Mouse (Mus musculus) limb, embryonic 14.5 days (tissue): Measurements from ENCODE around the gene Gpr119. TPM values are rescaled to one million over a fixed set of nuclear protein-coding genes. Genes with fewer than 3 reads are reported as not detected.

Source experiments
- ATAC-seq: fragments of 200-750 bp; cut with Nextera tagmentation; 2 replicates; pipeline ENCODE4 v1.8.0; 2017; ENCODE audit warnings: low read depth, moderate number of reproducible peaks, moderate TSS enrichment; ENCODE audit not compliant: low FRiP score
- DNase-seq: peaks from one replicate; pipeline ENCODE4 v3.0.0-alpha.2; 2015; ENCODE audit warnings: low spot score
- H3K27ac ChIP-seq: fragments of 300-500 bp; sonication (generic); replicated peaks from 2 replicates; pipeline ENCODE4 v1.5.1; 2014; ENCODE audit warnings: low read depth, mild to moderate bottlenecking, low read length, moderate library complexity, mixed read lengths
- H3K27me3 ChIP-seq: fragments of 300-500 bp; sonication (generic); 2 replicates; pipeline ENCODE4 v1.6.1; 2014; ENCODE audit warnings: low read length, mixed read lengths; ENCODE audit not compliant: control insufficient read depth, insufficient read depth
- H3K36me3 ChIP-seq: fragments of 300-500 bp; sonication (generic); 2 replicates; pipeline ENCODE4 v1.6.1; 2014; ENCODE audit warnings: mild to moderate bottlenecking, low read length, moderate library complexity, mixed read lengths; ENCODE audit not compliant: control insufficient read depth, insufficient read depth
- H3K4me1 ChIP-seq: fragments of 300-500 bp; sonication (generic); 2 replicates; pipeline ENCODE4 v1.6.1; 2014; ENCODE audit warnings: antibody characterized with exemption, low read length, mixed read lengths; ENCODE audit not compliant: control insufficient read depth, insufficient read depth
- H3K4me2 ChIP-seq: fragments of 300-500 bp; sonication (generic); replicated peaks from 2 replicates; pipeline ENCODE4 v1.6.1; 2014; ENCODE audit warnings: low read depth, mild to moderate bottlenecking, low read length, moderate library complexity; ENCODE audit not compliant: severe bottlenecking
- H3K4me3 ChIP-seq: fragments of 300-500 bp; sonication (generic); replicated peaks from 2 replicates; pipeline ENCODE4 v1.5.1; 2014; ENCODE audit warnings: low read length
- H3K9ac ChIP-seq: fragments of 300-500 bp; sonication (generic); 2 replicates; pipeline ENCODE4 v1.6.1; 2014; ENCODE audit warnings: mild to moderate bottlenecking, low read depth, low read length, moderate library complexity; ENCODE audit not compliant: severe bottlenecking
- H3K9me3 ChIP-seq: fragments of 300-500 bp; sonication (generic); 2 replicates; pipeline ENCODE4 v1.6.1; 2016; ENCODE audit warnings: low read length; ENCODE audit not compliant: control insufficient read depth
- POLR2A ChIP-seq: fragments of 200-500 bp; IDR thresholded peaks from 2 replicates; pipeline ENCODE4 v1.8.0; 2012; ENCODE audit warnings: inconsistent platforms, mild to moderate bottlenecking, moderate library complexity, borderline replicate concordance; ENCODE audit not compliant: insufficient read depth, insufficient read length; ENCODE audit errors: extremely low read depth
- WGBS: fragments of 180-500 bp; shearing (Covaris S2); extraction: QIAGEN DNeasy Blood & Tissue Kit; methylation state at CpG from one replicate; pipeline ENCODE4 v1.1.7; 2014; 5-methylcytosine and 5-hydroxymethylcytosine counted together
- microRNA-seq: library from miRNA; unstranded; fragments of <30 nt; microRNA quantifications from one replicate; pipeline ENCODE4, GENCODE M21; 2016
- polyA plus RNA-seq, 2 experiments: library from polyadenylated mRNA; depleted of rRNA in 1 of 2; stranded (reverse) in 1 of 2; unstranded in 1 of 2; fragments of >200 nt; fragmentation: Nextera tagmentation in 1 of 2; extraction: Ambion mirVana in 1 of 2; gene quantifications; 2 replicates each; pipeline versions ENCODE4 v1.2.1 to v1.2.3; 2012 to 2014

Gpr119 gene
- polyA plus RNA-seq, 2 experiments, result not detected

DNA sequence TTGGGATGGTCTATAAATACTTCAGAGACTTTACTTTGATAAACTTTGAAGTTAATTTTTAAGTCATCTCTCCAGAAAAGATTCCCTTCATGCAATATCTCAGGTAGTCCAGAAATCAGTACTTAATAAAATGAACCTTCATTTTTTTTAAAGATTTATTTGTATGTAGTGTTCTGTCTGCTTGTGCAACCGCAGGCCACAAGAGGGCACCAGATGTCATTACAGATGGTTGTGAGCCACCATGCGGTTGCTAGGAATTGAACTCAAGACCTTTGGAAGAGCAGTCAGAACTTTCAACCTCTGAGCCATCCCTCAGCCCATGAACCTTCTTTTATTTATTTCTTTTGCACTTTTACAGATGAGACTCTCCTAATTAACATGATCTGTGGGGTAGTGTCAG, 37.2 kb downstream of the Gpr119 start:
- TF ChIP-seq POLR2A, result no peak
- H3K27me3 ChIP-seq, result no peaks in the 10 kb centered on the region
- 60% methylated on average over 2 of the region's 2 CpGs for WGBS
- H3K4me2 ChIP-seq, result no peak overlapping the region
- H3K9ac ChIP-seq, result no peak overlapping the region
- H3K9me3 ChIP-seq, result no peaks in the 10 kb centered on the region
- no peaks in the 10 kb centered on the region for H3K4me1 ChIP-seq
- H3K36me3 ChIP-seq, result no peaks in the 10 kb centered on the region
- DNase-seq, result no peak
- no peak overlapping the region for H3K27ac ChIP-seq
- no peak for ATAC-seq
- H3K4me3 ChIP-seq, result no peak overlapping the region

DNA sequence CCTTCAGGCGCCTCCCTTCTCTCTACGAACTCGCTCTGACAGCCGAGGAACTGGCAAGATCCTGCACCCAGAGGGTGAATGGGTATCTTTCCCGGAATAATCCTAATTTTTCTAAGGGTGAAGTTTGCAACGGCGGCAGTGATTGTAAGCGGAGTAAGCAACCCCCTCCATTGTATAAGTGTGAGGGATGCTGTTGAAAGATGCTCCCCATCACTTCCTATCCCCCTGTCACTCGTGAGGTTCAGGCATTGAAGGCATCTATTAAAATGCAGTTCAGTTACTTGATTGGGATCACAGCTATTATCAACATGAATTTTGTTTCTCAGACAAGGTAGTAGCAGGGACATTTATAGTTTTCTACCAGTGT, 50.2 kb downstream of the Gpr119 start:
- ATAC-seq, result no peak

GRCm38 (mm10) chrX:48623379-48624053, 50.8 kb downstream of the Gpr119 start, which contains the start of gene Slc25a14:
Slc25a14 (plus strand) TSS chrX:48623413.
- DNase-seq (peak; percentile 89), ATAC-seq (peak; percentile 95)
- H3K27me3 ChIP-seq, result no peaks in the 10 kb centered on the region
- peak within 1 kb of the TSS; percentile 50 for H3K4me3 ChIP-seq
- H3K4me2 ChIP-seq, result peak within 1 kb of the TSS; percentile 49
- H3K9ac ChIP-seq, result peak within 1 kb of the TSS; percentile 50
- H3K27ac ChIP-seq, result peak within 1 kb of the TSS; percentile 68
- no peak for TF ChIP-seq POLR2A
- no peaks in the 10 kb centered on the region for H3K36me3 ChIP-seq
- no peaks in the 10 kb centered on the region for H3K4me1 ChIP-seq
- 22% methylated on average over 38 of the region's 38 CpGs for WGBS
- no peaks in the 10 kb centered on the region for H3K9me3 ChIP-seq

More for the DNA sequence above, 50.2 kb downstream of the Gpr119 start:
- no peaks in the 10 kb centered on the region for H3K9me3 ChIP-seq
- 0 out of 2 replicates have a peak overlapping the region, but pooled peaks have one; percentile 68 for H3K27ac ChIP-seq
- no peaks in the 10 kb centered on the region for H3K36me3 ChIP-seq
- 29% methylated on average over 9 of the region's 9 CpGs for WGBS
- H3K4me2 ChIP-seq, result peak overlapping the region; percentile 49
- peak overlapping the region; percentile 50 for H3K4me3 ChIP-seq
- peak overlapping the region; percentile 50 for H3K9ac ChIP-seq
- DNase-seq, result no peak
- H3K27me3 ChIP-seq, result no peaks in the 10 kb centered on the region
- TF ChIP-seq POLR2A, result no peak
- no peaks in the 10 kb centered on the region for H3K4me1 ChIP-seq

DNA sequence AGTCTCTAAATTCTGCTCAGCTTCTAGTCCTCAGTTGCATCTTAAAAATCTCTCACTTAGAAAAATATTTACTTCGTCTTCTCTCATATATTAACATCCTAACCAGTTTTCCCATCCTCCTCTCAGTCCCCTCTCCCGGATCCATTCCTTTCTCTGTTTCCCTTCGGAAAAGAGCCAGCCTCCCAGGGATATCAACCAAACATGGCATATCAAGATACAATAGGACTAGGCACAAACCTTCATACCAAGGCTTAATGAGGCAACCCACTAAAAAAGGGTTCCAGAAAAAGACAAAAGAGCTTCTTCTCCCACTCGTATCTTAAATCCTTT, 51.3 kb downstream of the Gpr119 start:
- WGBS, result 21% methylated on average over 4 of the region's 4 CpGs
- Histone ChIP-seq H3K4me1 (no peaks in the 10 kb centered on the region), H3K9me3 (no peaks in the 10 kb centered on the region), H3K4me2 (peak overlapping the region; percentile 49), H3K4me3 (peak overlapping the region; percentile 50), H3K9ac (peak overlapping the region; percentile 50), H3K36me3 (no peaks in the 10 kb centered on the region), H3K27ac (peak overlapping the region; percentile 68), H3K27me3 (no peaks in the 10 kb centered on the region)
- DNase-seq (no peak), ATAC-seq (0 out of 2 replicates have a peak, but pooled peaks have one; percentile 16)
- no peak for TF ChIP-seq POLR2A

Small RNA genes within 50 kb of the gene (microRNA-seq; reads per million reads assigned to microRNA genes)
- gene Gm27828, result not detected

Other genes with a start within 250 kb of the Gpr119 start
- 24.3 and 29.6 TPM in 2 replicates for gene Elf4, start 211.3 kb downstream of the Gpr119 start, polyA plus RNA-seq (2012; rRNA removed)
- 11.1 and 12.0 TPM in 2 replicates for gene Elf4, start 211.3 kb downstream of the Gpr119 start, polyA plus RNA-seq (2014; fragmentation: Nextera tagmentation; extraction: Ambion mirVana)
- 29.8 and 41.1 TPM in 2 replicates for gene Aifm1, start 160.9 kb downstream of the Gpr119 start, polyA plus RNA-seq (2012; rRNA removed)
- 54.9 and 57.3 TPM in 2 replicates for gene Aifm1, start 160.9 kb downstream of the Gpr119 start, polyA plus RNA-seq (2014; fragmentation: Nextera tagmentation; extraction: Ambion mirVana)
- gene Rab33a, start 155.2 kb downstream of the Gpr119 start, polyA plus RNA-seq (2012; rRNA removed), result 4.8 TPM in 2 replicates
- gene Rab33a, start 155.2 kb downstream of the Gpr119 start, polyA plus RNA-seq (2014; fragmentation: Nextera tagmentation; extraction: Ambion mirVana), result 4.1 and 4.2 TPM in 2 replicates
- gene Zfp280c, start 80.0 kb downstream of the Gpr119 start, polyA plus RNA-seq (2012; rRNA removed), result 38.9 and 48.8 TPM in 2 replicates
- gene Zfp280c, start 80.0 kb downstream of the Gpr119 start, polyA plus RNA-seq (2014; fragmentation: Nextera tagmentation; extraction: Ambion mirVana), result 13.3 and 16.8 TPM in 2 replicates
- 10.9 and 12.1 TPM in 2 replicates for gene Slc25a14, start 51.1 kb downstream of the Gpr119 start, polyA plus RNA-seq (2012; rRNA removed)
- gene Slc25a14, start 51.1 kb downstream of the Gpr119 start, polyA plus RNA-seq (2014; fragmentation: Nextera tagmentation; extraction: Ambion mirVana), result 12.6 and 13.7 TPM in 2 replicates
- gene Rbmx2, start 20.5 kb upstream of the Gpr119 start, polyA plus RNA-seq (2012; rRNA removed), result 9.2 and 13.6 TPM in 2 replicates
- gene Rbmx2, start 20.5 kb upstream of the Gpr119 start, polyA plus RNA-seq (2014; fragmentation: Nextera tagmentation; extraction: Ambion mirVana), result 22.0 and 25.7 TPM in 2 replicates
- not detected in 2 replicates for gene Gm595, start 203.2 kb upstream of the Gpr119 start, polyA plus RNA-seq (2012; rRNA removed)
- gene Gm595, start 203.2 kb upstream of the Gpr119 start, polyA plus RNA-seq (2014; fragmentation: Nextera tagmentation; extraction: Ambion mirVana), result not detected in 2 replicates